Mouse (Mus musculus): ENCODE data around the gene Ddt.

DNA sequence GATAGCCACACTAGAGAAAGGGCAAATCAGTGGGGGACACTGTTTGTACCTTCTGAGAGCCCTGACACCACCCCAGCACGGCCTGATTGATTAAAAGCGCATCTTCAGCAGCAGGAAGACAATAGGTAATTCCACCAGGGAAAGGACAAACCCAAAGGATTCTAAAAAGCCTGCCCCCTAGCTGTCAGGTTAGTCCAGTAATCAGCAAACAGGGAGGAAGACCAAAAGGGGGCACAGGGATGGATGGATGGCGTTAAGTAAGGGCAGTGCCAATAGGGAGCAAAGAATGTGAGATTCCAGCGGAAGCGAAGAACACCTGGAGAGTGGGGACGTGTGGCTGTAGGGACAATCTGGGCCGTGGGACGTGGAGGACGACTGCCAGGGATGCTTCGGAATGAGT, 45.4 kb upstream of the Ddt start:
- TF ChIP-seq POLR2A (IDR thresholded peaks at IDR 0.05; ENCODE audit: low read depth, low read length) (no peak), CTCF (IDR thresholded peaks at IDR 0.05; ENCODE audit: extremely low read depth, insufficient read depth, insufficient read length, insufficient replicate concordance) (no peak)

All from spleen, adult 2 months (tissue).